Mouse (Mus musculus) midbrain, embryonic 10.5 days (tissue): ENCODE measurements around the gene Arl6ip6. TPM values are rescaled to one million over a fixed set of nuclear protein-coding genes. Genes with fewer than 3 reads are reported as not detected.

ENCODE experiments used
- DNase-seq: peaks from one replicate; pipeline ENCODE4 v3.0.0-alpha.2; 2017; ENCODE audit warnings: low spot score
- H3K27ac ChIP-seq: fragments of 300-500 bp; sonication (generic); replicated peaks from 2 replicates; pipeline ENCODE4 v1.5.1; 2016; ENCODE audit warnings: mild to moderate bottlenecking
- H3K27me3 ChIP-seq: fragments of 300-500 bp; sonication (generic); 2 replicates; pipeline ENCODE4 v1.6.1; 2016; ENCODE audit warnings: low read depth, mild to moderate bottlenecking; ENCODE audit not compliant: poor library complexity, severe bottlenecking
- H3K36me3 ChIP-seq: fragments of 300-500 bp; sonication (generic); 2 replicates; pipeline ENCODE4 v1.6.1; 2016; ENCODE audit warnings: mild to moderate bottlenecking, moderate library complexity
- H3K4me1 ChIP-seq: fragments of 300-500 bp; sonication (generic); 2 replicates; pipeline ENCODE4 v1.6.1; 2016
- H3K4me3 ChIP-seq: fragments of 300-500 bp; sonication (generic); 2 replicates; pipeline ENCODE4 v1.5.1; 2016; ENCODE audit warnings: mild to moderate bottlenecking, moderate library complexity
- H3K9me3 ChIP-seq: fragments of 300-500 bp; sonication (generic); replicated peaks from 2 replicates; pipeline ENCODE4 v1.6.1; 2016; ENCODE audit warnings: mild to moderate bottlenecking
- WGBS: fragments of 180-500 bp; shearing (Covaris S2); methylation state at CpG from one replicate; pipeline ENCODE4 v1.1.7; 2016; 5-methylcytosine and 5-hydroxymethylcytosine counted together
- polyA plus RNA-seq: library from polyadenylated mRNA; unstranded; fragments of >200 nt; fragmentation: Nextera tagmentation; extraction: Ambion mirVana; gene quantifications from 2 replicates; pipeline ENCODE4 v1.2.1, GENCODE M21; 2016

Gene Arl6ip6
- polyA plus RNA-seq, 1 experiment from 2014 or later, result 81.7 TPM

- no peak for DNase-seq
- Histone ChIP-seq H3K4me1 (no peaks in the 10 kb centered on the region), H3K4me3 (no peak overlapping the region), H3K36me3 (peaks cover 83% of the 10 kb centered on the region), H3K27me3 (no peaks in the 10 kb centered on the region), H3K27ac (no peak overlapping the region), H3K9me3 (no peaks in the 10 kb centered on the region)
- WGBS, result 89% methylated on average over 5 of the region's 5 CpGs
Measured at GRCm38 (mm10) chr2:53204373-53205274, 13.1 kb downstream of the Arl6ip6 start.

GRCm38 (mm10) chr2:53206749-53207148 lies 15.2 kb downstream of the Arl6ip6 start:
- DNase-seq, result no peak
- Histone ChIP-seq H3K27me3 (no peaks in the 10 kb centered on the region), H3K36me3 (peaks cover 83% of the 10 kb centered on the region), H3K27ac (no peak overlapping the region), H3K4me1 (no peaks in the 10 kb centered on the region), H3K9me3 (no peaks in the 10 kb centered on the region), H3K4me3 (no peak overlapping the region)

GRCm38 (mm10) chr2:53213493-53213892 lies 22.0 kb downstream of the Arl6ip6 start:
- DNase-seq, result no peak
- H3K36me3 ChIP-seq, result peaks cover 97% of the 10 kb centered on the region
- H3K27me3 ChIP-seq, result no peaks in the 10 kb centered on the region
- no peak overlapping the region for H3K27ac ChIP-seq
- no peaks in the 10 kb centered on the region for H3K9me3 ChIP-seq
- H3K4me1 ChIP-seq, result no peaks in the 10 kb centered on the region
- no peak overlapping the region for H3K4me3 ChIP-seq
- 95% methylated on average over 1 of the region's 1 CpGs for WGBS

DNA sequence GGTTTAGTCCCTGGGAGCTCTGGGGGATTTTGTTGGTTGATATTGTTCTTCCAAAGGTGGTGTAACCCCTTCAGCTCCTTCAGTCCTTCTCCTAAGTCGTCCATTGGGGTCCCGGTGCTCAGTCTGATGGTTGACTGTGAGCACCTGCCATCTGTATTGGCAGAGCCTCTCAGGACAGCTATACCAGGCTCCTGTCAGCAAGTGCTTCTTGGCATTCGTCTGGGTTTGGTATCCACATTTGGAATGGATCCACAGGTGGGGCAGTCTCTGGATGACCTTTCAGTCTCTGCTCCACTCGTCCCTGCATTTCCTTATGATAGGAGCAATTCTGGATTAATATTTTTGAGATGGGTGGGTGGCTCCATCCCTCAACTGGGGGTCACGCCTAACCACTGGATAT lies 30.7 kb downstream of the Arl6ip6 start:
- Histone ChIP-seq H3K9me3 (peaks cover 7% of the 10 kb centered on the region), H3K4me3 (no peak overlapping the region), H3K27me3 (no peaks in the 10 kb centered on the region), H3K4me1 (no peaks in the 10 kb centered on the region), H3K27ac (no peak overlapping the region), H3K36me3 (peaks cover 61% of the 10 kb centered on the region)
- 95% methylated on average over 5 of the region's 5 CpGs for WGBS
- no peak for DNase-seq

DNA sequence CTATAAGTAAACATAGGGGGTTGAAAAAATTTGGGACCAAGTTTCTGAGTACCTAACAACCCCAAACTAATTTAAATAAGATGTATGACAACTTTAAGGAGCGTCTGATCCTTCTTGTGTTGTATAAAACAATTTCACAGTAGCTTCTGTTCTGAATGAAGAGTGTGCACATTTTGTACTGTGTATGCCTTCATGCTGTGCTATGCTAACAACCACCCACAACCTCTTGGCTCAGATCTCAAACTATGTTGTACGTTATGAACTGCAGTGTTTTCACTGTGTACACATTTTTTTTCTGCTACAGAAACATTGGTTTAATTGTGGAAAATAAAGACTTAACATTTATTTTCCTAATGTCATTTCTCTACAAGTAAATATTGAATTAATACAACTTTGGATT lies 65.5 kb downstream of the Arl6ip6 start:
- WGBS, result 83% methylated on average over 2 of the region's 2 CpGs
- H3K27ac ChIP-seq, result no peak overlapping the region
- H3K36me3 ChIP-seq, result no peaks in the 10 kb centered on the region
- DNase-seq, result no peak
- no peak overlapping the region for H3K4me3 ChIP-seq
- H3K9me3 ChIP-seq, result no peaks in the 10 kb centered on the region
- no peaks in the 10 kb centered on the region for H3K4me1 ChIP-seq
- H3K27me3 ChIP-seq, result no peaks in the 10 kb centered on the region

Other genes starting within 250 kb of the Arl6ip6 start
- gene Prpf40a, start 442 bp upstream of the Arl6ip6 start, polyA plus RNA-seq, result 190 and 192 TPM in 2 replicates